Mouse (Mus musculus): ENCODE results near the gene Aldh3a1. TPM values are rescaled to one million over a fixed set of nuclear protein-coding genes. Genes with fewer than 3 reads are reported as not detected.

Aldh3a1 gene
- total and polyA plus RNA-seq, 3 experiments, result 0.08 TPM; not detected in 2

DNA sequence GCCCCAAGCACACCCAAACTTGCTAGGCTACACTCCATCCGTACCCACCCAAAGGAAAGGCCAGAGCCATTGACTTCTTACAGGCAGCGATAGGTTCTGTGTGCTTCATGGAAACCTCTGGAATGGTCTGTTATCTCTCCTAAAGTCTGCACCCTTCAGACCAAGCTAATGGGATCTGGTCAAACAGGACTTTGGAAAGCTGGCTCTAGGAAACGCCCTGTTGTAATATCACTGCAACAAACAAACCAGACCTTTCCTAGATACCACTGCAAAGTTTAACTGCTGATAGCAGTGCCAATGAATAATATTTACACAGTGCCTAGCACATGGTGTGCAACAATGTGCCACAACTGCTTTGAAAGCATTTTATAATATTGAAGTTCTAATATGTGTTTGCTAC is 28.7 kb downstream of the Aldh3a1 start:
- Histone ChIP-seq H3K36me3 (ENCODE audit: control insufficient read depth in 1 of 2, insufficient read depth in 2 of 2, low read length in 2 of 2) (peaks cover 0 to 5% of the 10 kb centered on the region in 2 experiments; a peak in 1 of 4 replicates), H3K27me3 (ENCODE audit: control insufficient read depth in 1 of 2, insufficient read depth in 2 of 2, low read length in 2 of 2) (peaks cover 3 to 6% of the 10 kb centered on the region in 2 experiments), H3K4me3 (ENCODE audit: control insufficient read depth in 1 of 2, insufficient read depth in 1 of 2, low read depth in 2 of 2, low read length in 2 of 2) (no peak overlapping the region), H3K4me1 (ENCODE audit: control insufficient read depth in 1 of 2, insufficient read depth in 2 of 2, low read length in 2 of 2) (peaks cover 0 to 3% of the 10 kb centered on the region in 2 experiments; a peak in 2 of 4 replicates), H3K9me3 (replicated peaks; ENCODE audit: insufficient read depth, low read length) (no peaks in the 10 kb centered on the region), H3K9ac (ENCODE audit: control insufficient read depth, low read depth, low read length, poor library complexity, severe bottlenecking) (no peak overlapping the region), H3K79me2 (ENCODE audit: control insufficient read depth, insufficient read depth, low read length, poor library complexity) (no peaks in the 10 kb centered on the region), H3K27ac (ENCODE audit: control insufficient read depth, low read depth, low read length) (no peak overlapping the region)
- DNase-seq (ENCODE audit: low read depth, low spot score), result no peak
- no peak for TF ChIP-seq TBP (IDR thresholded peaks at IDR 0.05; ENCODE audit: low read depth, low read length)
- no peak for TF ChIP-seq ZC3H11A (IDR thresholded peaks at IDR 0.05; ENCODE audit: low read depth, low read length)
- TF ChIP-seq POLR2AphosphoS2 (IDR thresholded peaks at IDR 0.05; ENCODE audit: low read length), result no peak
- no peak for TF ChIP-seq RCOR1 (IDR thresholded peaks at IDR 0.05; ENCODE audit: low read depth, low read length)
- no peak for TF ChIP-seq MAFK (IDR thresholded peaks at IDR 0.05; ENCODE audit: borderline replicate concordance, low read depth, low read length)
- TF ChIP-seq RAD21 (IDR thresholded peaks at IDR 0.05; ENCODE audit: low read depth, low read length), result no peak
- TF ChIP-seq ETS1 (IDR thresholded peaks at IDR 0.05; ENCODE audit: low read depth, low read length), result no peak
- TF ChIP-seq MXI1 (IDR thresholded peaks at IDR 0.05; ENCODE audit: low read depth, low read length), result no peak
- no peak for TF ChIP-seq MAZ (IDR thresholded peaks at IDR 0.05; ENCODE audit: low read depth, low read length)

GRCm38 (mm10) chr11:61244406-61244805 is 37.1 kb downstream of the Aldh3a1 start:
- no peaks in the 10 kb centered on the region for H3K4me1 ChIP-seq (ENCODE audit: control insufficient read depth in 1 of 2, insufficient read depth in 2 of 2, low read length in 2 of 2)
- no peak overlapping the region for H3K9ac ChIP-seq (ENCODE audit: control insufficient read depth, low read depth, low read length, poor library complexity, severe bottlenecking)
- no peak for TF ChIP-seq CTCF (IDR thresholded peaks at IDR 0.05 in 2 of 3, conservative IDR thresholded peaks at IDR 0.05 in 1 of 3; ENCODE audit: control insufficient read depth in 1 of 3, insufficient read depth in 1 of 3, low read depth in 2 of 3, low read length in 3 of 3, poor library complexity in 1 of 3, severe bottlenecking in 1 of 3)
- no peak for TF ChIP-seq E2F4 (IDR thresholded peaks at IDR 0.05; ENCODE audit: borderline replicate concordance, low read depth, low read length)
- no peak for TF ChIP-seq CHD1 (IDR thresholded peaks at IDR 0.05; ENCODE audit: low read depth, low read length)
- TF ChIP-seq KAT2A (conservative IDR thresholded peaks at IDR 0.05; ENCODE audit: low read depth, low read length), result no peak
- no peak for TF ChIP-seq NELFE (IDR thresholded peaks at IDR 0.05; ENCODE audit: low read depth, low read length)
- TF ChIP-seq ZKSCAN1 (IDR thresholded peaks at IDR 0.05; ENCODE audit: low read depth, low read length), result no peak
- TF ChIP-seq SMC3 (IDR thresholded peaks at IDR 0.05; ENCODE audit: low read depth, low read length), result no peak
- TF ChIP-seq NRF1 (IDR thresholded peaks at IDR 0.05; ENCODE audit: insufficient read depth, low read depth, low read length, poor library complexity, severe bottlenecking), result no peak
- no peak for TF ChIP-seq MYB (IDR thresholded peaks at IDR 0.05; ENCODE audit: low read depth, low read length)
- no peak for TF ChIP-seq GABPA (IDR thresholded peaks at IDR 0.05; ENCODE audit: low read depth, low read length)
- TF ChIP-seq CHD2 (IDR thresholded peaks at IDR 0.05; ENCODE audit: low read length), result no peak
- no peak for TF ChIP-seq ELF1 (IDR thresholded peaks at IDR 0.05; ENCODE audit: low read depth, low read length)
- no peak for TF ChIP-seq TBP (IDR thresholded peaks at IDR 0.05; ENCODE audit: low read depth, low read length)
- no peak for TF ChIP-seq USF1 (IDR thresholded peaks at IDR 0.05; ENCODE audit: low read depth, low read length)
- no peak for TF ChIP-seq ZMIZ1 (IDR thresholded peaks at IDR 0.05; ENCODE audit: low read depth, low read length)
- TF ChIP-seq ZNF384 (IDR thresholded peaks at IDR 0.05; ENCODE audit: low read depth, low read length), result no peak
- no peaks in the 10 kb centered on the region for H3K36me3 ChIP-seq (ENCODE audit: control insufficient read depth in 1 of 2, insufficient read depth in 2 of 2, low read length in 2 of 2)
- no peaks in the 10 kb centered on the region for H3K9me3 ChIP-seq (replicated peaks; ENCODE audit: insufficient read depth, low read length)
- no peak overlapping the region for H3K4me3 ChIP-seq (ENCODE audit: control insufficient read depth in 1 of 2, insufficient read depth in 1 of 2, low read depth in 2 of 2, low read length in 2 of 2)
- H3K27me3 ChIP-seq (ENCODE audit: control insufficient read depth in 1 of 2, insufficient read depth in 2 of 2, low read length in 2 of 2), result no peaks in the 10 kb centered on the region
- no peaks in the 10 kb centered on the region for H3K79me2 ChIP-seq (ENCODE audit: control insufficient read depth, insufficient read depth, low read length, poor library complexity)
- no peak overlapping the region for H3K27ac ChIP-seq (ENCODE audit: control insufficient read depth, low read depth, low read length)
- DNase-seq (ENCODE audit: low read depth, low spot score), result no peak
